Mouse (Mus musculus) olfactory bulb, adult 2 months (tissue): ENCODE measurements around the gene Agxt.

ENCODE experiments used
- CTCF ChIP-seq: fragments of 200-500 bp; IDR thresholded peaks from 2 replicates; pipeline ENCODE4 v1.5.1; 2012; ENCODE audit warnings: low read depth, mild to moderate bottlenecking, low read length, moderate library complexity; ENCODE audit not compliant: insufficient read depth
- POLR2A ChIP-seq: fragments of 200-500 bp; IDR thresholded peaks from 2 replicates; pipeline ENCODE4 v1.6.1; 2012; ENCODE audit warnings: mild to moderate bottlenecking, low read depth, low read length, moderate library complexity; ENCODE audit not compliant: insufficient read depth

- TF ChIP-seq CTCF (no peak), POLR2A (no peak)
Observed at GRCm38 (mm10) chr1:93144176-93144575, 9.1 kb downstream of the Agxt start.
